Mouse (Mus musculus): ENCODE measurements around the gene Ppif.

GRCm38 (mm10) chr14:25682020-25682419, 11.9 kb upstream of the Ppif start:
- TF ChIP-seq CTCF (IDR thresholded peaks at IDR 0.05; ENCODE audit: low read depth) = no peak
- TF ChIP-seq EP300 (optimal IDR thresholded peaks at IDR 0.05) = no peak
